Mouse (Mus musculus): Measurements from ENCODE around the gene 1810009J06Rik.
"Not testable (repeated sequence)": the region's sequence is repeated elsewhere in the genome, so short reads cannot be mapped to it uniquely, and the experiment has no call there.

1810009J06Rik gene

DNA sequence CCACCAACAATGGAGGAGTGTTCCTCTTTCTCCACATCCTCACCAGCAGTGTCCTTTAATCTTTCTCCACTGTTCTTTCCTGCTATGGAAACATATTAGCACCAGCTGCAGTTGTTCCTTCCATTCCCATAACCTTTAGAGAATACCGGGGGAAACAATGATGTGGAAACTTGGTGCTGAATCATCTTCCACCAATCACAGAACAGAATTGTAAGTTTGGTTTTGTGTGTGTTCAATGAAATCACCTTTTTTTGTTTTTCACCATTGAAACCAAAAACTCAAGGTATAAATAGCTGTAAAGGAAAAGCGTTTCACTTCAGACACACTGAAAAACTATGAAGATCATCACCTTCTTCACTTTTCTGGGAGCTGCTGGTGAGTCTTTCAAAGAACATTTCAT lies at the start of gene 1810009J06Rik:
1810009J06Rik (plus strand) TSS at position 301 of the 400 bp plus-strand sequence.
- not testable (repeated sequence) for DNase-seq (ENCODE audit: low read depth)

DNA sequence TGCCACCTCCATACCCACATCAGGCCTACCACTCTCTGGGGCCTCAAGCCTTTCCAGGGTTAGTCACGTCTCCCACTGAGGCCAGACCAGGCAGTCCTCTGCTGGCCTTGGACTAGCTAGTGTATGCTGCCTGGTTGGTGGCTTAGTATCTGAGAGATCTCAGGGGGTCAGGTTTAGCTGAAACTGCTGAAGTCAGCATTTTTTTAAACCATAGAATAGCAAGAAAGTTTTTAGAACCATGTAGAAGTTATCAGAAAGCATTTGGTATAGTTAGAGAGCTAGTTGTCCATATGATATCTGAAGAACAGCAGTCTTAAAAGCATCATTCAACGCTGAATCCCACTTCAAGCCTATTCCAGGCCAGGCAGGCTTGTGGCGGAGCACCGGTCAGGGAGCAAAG lies 44.6 kb upstream of the 1810009J06Rik start:
- no peak for DNase-seq (ENCODE audit: low read depth)

DNA sequence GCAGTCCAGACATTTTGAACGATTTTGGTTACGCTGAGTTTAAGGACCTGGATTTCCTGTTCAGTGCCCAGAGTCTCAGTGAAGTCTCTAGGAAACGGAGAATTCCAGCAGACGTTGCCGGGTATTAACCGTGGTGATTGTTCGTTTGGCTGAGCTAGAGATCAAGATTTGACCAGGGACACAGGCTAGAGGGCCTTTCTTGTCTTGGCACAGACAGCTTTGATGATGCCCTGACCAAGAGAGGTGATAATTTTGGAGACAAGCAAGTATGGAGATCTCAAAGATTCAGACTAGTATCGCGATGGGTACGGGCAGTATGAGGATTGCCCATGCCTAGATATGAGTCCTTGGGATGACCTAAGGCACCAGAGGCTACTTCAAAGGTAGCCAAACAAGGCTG lies 24.1 kb upstream of the 1810009J06Rik start, which contains the start of gene 1700074P13Rik:
1700074P13Rik (minus strand) TSS at position 101 of the 400 bp plus-strand sequence.
- no peak for DNase-seq (ENCODE audit: low read depth)

DNA sequence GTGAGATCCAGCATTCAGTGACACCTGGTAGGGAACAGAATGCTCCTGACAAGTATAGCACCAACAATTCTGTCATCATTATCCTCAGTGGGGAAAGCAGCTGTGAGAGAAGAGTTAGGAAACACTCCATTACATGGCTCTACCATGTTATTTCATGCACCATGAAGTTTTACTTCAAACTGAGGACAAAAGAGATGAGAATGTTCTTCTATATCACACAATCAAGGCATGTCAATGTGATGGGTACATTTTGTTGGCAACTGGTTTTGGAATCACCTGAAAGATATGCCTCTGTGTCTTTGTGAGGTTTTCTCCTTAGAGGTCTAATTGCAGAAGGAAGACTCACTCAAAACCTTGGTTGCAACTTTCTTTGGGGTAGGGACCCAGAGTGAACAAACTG lies 12.8 kb upstream of the 1810009J06Rik start, which contains the start of gene Gm4744:
Gm4744 (minus strand) TSS at position 101 of the 400 bp plus-strand sequence.
- no peak for DNase-seq (ENCODE audit: low read depth)

DNA sequence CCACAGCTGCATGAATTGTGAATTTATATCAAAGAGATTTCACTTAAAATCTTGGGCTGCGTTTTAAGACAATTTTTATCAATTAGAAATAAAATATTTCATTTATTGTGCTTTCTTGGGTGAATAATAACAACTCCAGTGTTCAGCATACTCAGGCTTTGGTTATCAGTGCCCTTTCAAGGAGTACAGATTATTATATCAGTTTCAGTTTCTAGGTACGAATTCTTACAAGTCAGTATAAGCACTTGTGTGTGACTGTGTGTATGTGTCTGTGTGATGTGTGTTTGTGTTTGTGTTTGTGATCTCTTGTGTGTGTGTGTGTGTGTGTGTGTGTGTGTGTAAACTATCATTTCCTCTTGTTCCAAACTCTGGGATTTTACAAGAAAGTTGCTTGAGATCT lies 10.8 kb upstream of the 1810009J06Rik start:
- no peak for DNase-seq (ENCODE audit: low read depth)

DNA sequence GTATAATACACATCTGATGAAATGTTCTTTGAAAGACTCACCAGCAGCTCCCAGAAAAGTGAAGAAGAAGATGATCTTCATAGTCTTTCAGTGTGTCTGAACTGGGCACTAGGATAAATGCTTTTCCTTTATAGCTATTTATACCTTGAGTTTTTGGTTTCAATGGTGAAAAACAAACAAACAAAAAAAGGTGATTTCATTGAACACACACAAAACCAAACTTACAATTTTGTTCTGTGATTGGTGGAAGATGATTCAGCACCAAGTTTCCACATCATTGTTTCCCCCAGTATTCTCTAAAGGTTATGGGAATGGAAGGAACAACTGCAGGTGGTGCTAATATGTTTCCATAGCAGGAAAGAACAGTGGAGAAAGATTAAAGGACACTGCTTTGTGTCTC lies 34.8 kb downstream of the 1810009J06Rik start, which contains the start of gene Gm2663:
Gm2663 (minus strand) TSS at position 101 of the 400 bp plus-strand sequence.
- not testable (repeated sequence) for DNase-seq (ENCODE audit: low read depth)

DNA sequence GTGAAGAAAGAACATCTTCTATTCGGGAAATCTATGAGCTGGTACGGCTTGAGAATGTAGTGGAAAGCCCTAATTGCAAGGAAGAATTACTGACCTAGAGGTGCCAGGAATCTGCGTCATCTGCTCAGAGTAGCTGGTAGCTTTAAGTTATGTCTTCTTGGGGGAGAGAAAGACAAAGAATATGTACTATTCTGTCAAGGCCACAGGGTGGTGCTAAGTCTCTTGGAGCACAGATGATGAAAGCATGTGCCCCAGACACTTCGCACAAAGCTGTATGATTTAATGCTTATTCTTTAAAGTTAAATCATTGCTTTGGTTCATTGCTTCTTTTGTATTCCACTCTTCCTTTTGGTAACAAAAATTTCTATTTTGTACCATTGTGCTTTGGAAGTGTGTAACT lies 50.5 kb downstream of the 1810009J06Rik start:
- DNase-seq (ENCODE audit: low read depth), result peak; percentile 11

All from induced T-regulatory cell, adult 2 months (primary cell).